Mouse (Mus musculus): Measurements from ENCODE around the gene Plcb4. TPM values are rescaled to one million over a fixed set of nuclear protein-coding genes. Genes with fewer than 3 reads are reported as not detected.

The Plcb4 gene
- polyA plus RNA-seq, 1 experiment from 2014 or later, result 28.5 TPM

GRCm38 (mm10) chr2:135650885-135651284 is 7.9 kb upstream of the Plcb4 start:
- Histone ChIP-seq H3K36me3 (no peaks in the 10 kb centered on the region), H3K9ac (replicated peaks) (no peak overlapping the region), H3K9me3 (no peaks in the 10 kb centered on the region), H3K4me1 (no peaks in the 10 kb centered on the region), H3K4me2 (replicated peaks) (no peak overlapping the region), H3K27me3 (no peaks in the 10 kb centered on the region), H3K4me3 (no peak overlapping the region), H3K27ac (replicated peaks) (no peak overlapping the region)
- WGBS, result 86% methylated on average over 3 of the region's 3 CpGs
- ATAC-seq (ENCODE audit: low FRiP score, low read depth), result no peak

- Histone ChIP-seq H3K9me3 (no peaks in the 10 kb centered on the region), H3K4me2 (replicated peaks) (no peak overlapping the region), H3K9ac (replicated peaks) (no peak overlapping the region), H3K27me3 (no peaks in the 10 kb centered on the region), H3K36me3 (no peaks in the 10 kb centered on the region), H3K27ac (replicated peaks) (no peak overlapping the region), H3K4me3 (no peak overlapping the region), H3K4me1 (no peaks in the 10 kb centered on the region)
- no peak for ATAC-seq (ENCODE audit: low FRiP score, low read depth)
- 88% methylated on average over 6 of the region's 6 CpGs for WGBS
These were observed 6.8 kb upstream of the Plcb4 start for GRCm38 (mm10) chr2:135652040-135652439.

GRCm38 (mm10) chr2:135652451-135652850 is 6.4 kb upstream of the Plcb4 start:
- WGBS, result 95% methylated on average over 4 of the region's 4 CpGs
- ATAC-seq (ENCODE audit: low FRiP score, low read depth), result no peak
- no peak overlapping the region for H3K9ac ChIP-seq (replicated peaks)

GRCm38 (mm10) chr2:135655948-135656347 is 2.9 kb upstream of the Plcb4 start:
- Histone ChIP-seq H3K27ac (replicated peaks) (no peak overlapping the region), H3K4me3 (no peak overlapping the region), H3K9ac (replicated peaks) (no peak overlapping the region), H3K27me3 (no peaks in the 10 kb centered on the region), H3K4me1 (peaks cover 5% of the 10 kb centered on the region; the same call in 1 of the 2 replicates), H3K36me3 (no peaks in the 10 kb centered on the region), H3K9me3 (no peaks in the 10 kb centered on the region), H3K4me2 (replicated peaks) (no peak overlapping the region)
- no peak for ATAC-seq (ENCODE audit: low FRiP score, low read depth)
- 96% methylated on average over 1 of the region's 1 CpGs for WGBS

More at GRCm38 (mm10) chr2:135652451-135652850, 6.4 kb upstream of the Plcb4 start:
- Histone ChIP-seq H3K27me3 (no peaks in the 10 kb centered on the region), H3K4me3 (no peak overlapping the region), H3K9me3 (no peaks in the 10 kb centered on the region), H3K36me3 (no peaks in the 10 kb centered on the region), H3K4me2 (replicated peaks) (no peak overlapping the region), H3K27ac (replicated peaks) (no peak overlapping the region), H3K4me1 (no peaks in the 10 kb centered on the region)

GRCm38 (mm10) chr2:135656586-135656985 is 2.2 kb upstream of the Plcb4 start:
- no peaks in the 10 kb centered on the region for H3K36me3 ChIP-seq
- H3K27me3 ChIP-seq, result no peaks in the 10 kb centered on the region
- H3K9me3 ChIP-seq, result no peaks in the 10 kb centered on the region
- H3K27ac ChIP-seq (replicated peaks), result no peak overlapping the region
- no peak overlapping the region for H3K4me3 ChIP-seq
- no peak overlapping the region for H3K9ac ChIP-seq (replicated peaks)
- no peak for ATAC-seq (ENCODE audit: low FRiP score, low read depth)
- peaks cover 8% of the 10 kb centered on the region; the same call in 1 of the 2 replicates for H3K4me1 ChIP-seq
- 82% methylated on average over 6 of the region's 6 CpGs for WGBS
- H3K4me2 ChIP-seq (replicated peaks), result no peak overlapping the region

GRCm38 (mm10) chr2:135659391-135660180 is 775 bp downstream of the Plcb4 start:
- peak overlapping the region; percentile 93 for H3K9ac ChIP-seq (replicated peaks)
- 1% methylated on average over 26 of the region's 97 CpGs for WGBS
- H3K27ac ChIP-seq (replicated peaks), result peak overlapping the region; percentile 98
- H3K4me1 ChIP-seq, result peaks cover 8% of the 10 kb centered on the region; the same call in 1 of the 2 replicates
- ATAC-seq (ENCODE audit: low FRiP score, low read depth), result peak; percentile 72
- no peaks in the 10 kb centered on the region for H3K9me3 ChIP-seq
- peak overlapping the region; percentile 85 for H3K4me3 ChIP-seq
- no peaks in the 10 kb centered on the region for H3K27me3 ChIP-seq
- no peaks in the 10 kb centered on the region for H3K36me3 ChIP-seq
- H3K4me2 ChIP-seq (replicated peaks), result peak overlapping the region; percentile 64

- no peak overlapping the region for H3K4me3 ChIP-seq
- ATAC-seq (ENCODE audit: low FRiP score, low read depth), result no peak
- H3K36me3 ChIP-seq, result no peaks in the 10 kb centered on the region; the same call in 1 of the 2 replicates
- no peak overlapping the region for H3K27ac ChIP-seq (replicated peaks)
- no peak overlapping the region for H3K9ac ChIP-seq (replicated peaks)
- whole genome bisulfite sequencing, result 59% methylated on average over 4 of the region's 4 CpGs
- no peaks in the 10 kb centered on the region for H3K27me3 ChIP-seq
- H3K4me2 ChIP-seq (replicated peaks), result no peak overlapping the region
- H3K9me3 ChIP-seq, result no peaks in the 10 kb centered on the region
- H3K4me1 ChIP-seq, result peaks cover 8% of the 10 kb centered on the region; the same call in 1 of the 2 replicates
These were observed 2.0 kb downstream of the Plcb4 start for GRCm38 (mm10) chr2:135660816-135661215.

GRCm38 (mm10) chr2:135663785-135664184 is 5.0 kb downstream of the Plcb4 start:
- no peak overlapping the region for H3K4me2 ChIP-seq (replicated peaks)
- no peak overlapping the region for H3K9ac ChIP-seq (replicated peaks)
- 81% methylated on average over 1 of the region's 1 CpGs for WGBS

GRCm38 (mm10) chr2:135667496-135667895 is 8.7 kb downstream of the Plcb4 start:
- H3K36me3 ChIP-seq, result no peaks in the 10 kb centered on the region; the same call in 1 of the 2 replicates
- H3K9ac ChIP-seq (replicated peaks), result no peak overlapping the region
- no peaks in the 10 kb centered on the region for H3K4me1 ChIP-seq
- no peaks in the 10 kb centered on the region for H3K9me3 ChIP-seq
- H3K4me2 ChIP-seq (replicated peaks), result no peak overlapping the region
- 96% methylated on average over 2 of the region's 2 CpGs for WGBS
- no peak for ATAC-seq (ENCODE audit: low FRiP score, low read depth)
- no peak overlapping the region for H3K27ac ChIP-seq (replicated peaks)
- H3K27me3 ChIP-seq, result no peaks in the 10 kb centered on the region
- no peak overlapping the region for H3K4me3 ChIP-seq

More at GRCm38 (mm10) chr2:135663785-135664184, 5.0 kb downstream of the Plcb4 start:
- Histone ChIP-seq H3K36me3 (no peaks in the 10 kb centered on the region; the same call in 1 of the 2 replicates), H3K4me1 (peaks cover 4% of the 10 kb centered on the region; the same call in 1 of the 2 replicates), H3K4me3 (no peak overlapping the region), H3K27ac (replicated peaks) (no peak overlapping the region), H3K27me3 (no peaks in the 10 kb centered on the region), H3K9me3 (no peaks in the 10 kb centered on the region)
- ATAC-seq (ENCODE audit: low FRiP score, low read depth), result no peak

GRCm38 (mm10) chr2:135672459-135673104 is 13.8 kb downstream of the Plcb4 start:
- WGBS, result 83% methylated on average over 10 of the region's 10 CpGs
- no peak overlapping the region for H3K27ac ChIP-seq (replicated peaks)
- ATAC-seq (ENCODE audit: low FRiP score, low read depth), result no peak
- no peak overlapping the region for H3K4me2 ChIP-seq (replicated peaks)
- H3K9me3 ChIP-seq, result no peaks in the 10 kb centered on the region
- no peaks in the 10 kb centered on the region for H3K4me1 ChIP-seq
- H3K4me3 ChIP-seq, result no peak overlapping the region
- H3K36me3 ChIP-seq, result no peaks in the 10 kb centered on the region
- H3K27me3 ChIP-seq, result no peaks in the 10 kb centered on the region
- H3K9ac ChIP-seq (replicated peaks), result no peak overlapping the region

GRCm38 (mm10) chr2:135673649-135674048 is 14.8 kb downstream of the Plcb4 start:
- Histone ChIP-seq H3K4me2 (replicated peaks) (no peak overlapping the region), H3K9me3 (no peaks in the 10 kb centered on the region), H3K4me3 (no peak overlapping the region), H3K27me3 (no peaks in the 10 kb centered on the region), H3K27ac (replicated peaks) (no peak overlapping the region), H3K36me3 (no peaks in the 10 kb centered on the region), H3K9ac (replicated peaks) (no peak overlapping the region), H3K4me1 (no peaks in the 10 kb centered on the region)
- WGBS, result 90% methylated on average over 8 of the region's 8 CpGs
- no peak for ATAC-seq (ENCODE audit: low FRiP score, low read depth)

- no peaks in the 10 kb centered on the region for H3K4me1 ChIP-seq
- H3K36me3 ChIP-seq, result no peaks in the 10 kb centered on the region
- ATAC-seq (ENCODE audit: low FRiP score, low read depth), result no peak
- H3K4me3 ChIP-seq, result no peak overlapping the region
- H3K9ac ChIP-seq (replicated peaks), result no peak overlapping the region
- no peak overlapping the region for H3K4me2 ChIP-seq (replicated peaks)
- H3K27me3 ChIP-seq, result no peaks in the 10 kb centered on the region
- 95% methylated on average over 5 of the region's 5 CpGs for WGBS
- no peaks in the 10 kb centered on the region for H3K9me3 ChIP-seq
- no peak overlapping the region for H3K27ac ChIP-seq (replicated peaks)
These were observed 16.5 kb downstream of the Plcb4 start for GRCm38 (mm10) chr2:135675284-135675683.
